Mouse (Mus musculus) bone marrow macrophage, adult 2 months (primary cell): Measurements from ENCODE around the gene Lmtk2.

Experiments used
- CTCF ChIP-seq: IDR thresholded peaks from 2 replicates; pipeline ENCODE4 v1.5.1; 2012; ENCODE audit warnings: low read depth, mild to moderate bottlenecking, low read length, moderate library complexity
- POLR2A ChIP-seq: IDR thresholded peaks from 2 replicates; pipeline ENCODE4 v1.6.1; 2012; ENCODE audit warnings: mild to moderate bottlenecking, low read depth, low read length, borderline replicate concordance

DNA sequence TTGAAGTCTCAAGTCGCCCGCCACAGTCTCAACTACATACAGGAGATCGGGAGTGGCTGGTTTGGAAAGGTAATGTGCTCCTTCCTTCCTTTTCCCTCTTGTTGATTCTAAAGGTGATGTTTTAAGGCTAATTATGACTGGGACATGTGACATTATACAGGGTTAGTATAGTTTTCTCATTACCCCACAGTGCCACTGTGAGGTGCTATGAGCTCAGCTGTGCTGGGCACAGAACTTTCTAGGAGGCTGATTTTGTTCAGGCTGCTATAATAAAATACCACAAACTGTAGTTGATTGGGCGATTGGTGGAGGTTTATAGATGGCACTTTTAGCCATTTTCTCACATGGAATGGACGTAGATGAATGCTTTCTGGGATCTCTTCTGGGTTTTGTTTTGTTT is 43.3 kb downstream of the Lmtk2 start:
- TF ChIP-seq CTCF, result no peak
- TF ChIP-seq POLR2A, result no peak
